Mouse (Mus musculus): ENCODE results near the gene Ankfy1. TPM values are rescaled to one million over a fixed set of nuclear protein-coding genes. Genes with fewer than 3 reads are reported as not detected.

The Ankfy1 gene
- polyA plus RNA-seq (2015; fragmentation: Nextera tagmentation; extraction: Ambion mirVana), result 23.7 and 23.9 TPM in 2 replicates

DNA sequence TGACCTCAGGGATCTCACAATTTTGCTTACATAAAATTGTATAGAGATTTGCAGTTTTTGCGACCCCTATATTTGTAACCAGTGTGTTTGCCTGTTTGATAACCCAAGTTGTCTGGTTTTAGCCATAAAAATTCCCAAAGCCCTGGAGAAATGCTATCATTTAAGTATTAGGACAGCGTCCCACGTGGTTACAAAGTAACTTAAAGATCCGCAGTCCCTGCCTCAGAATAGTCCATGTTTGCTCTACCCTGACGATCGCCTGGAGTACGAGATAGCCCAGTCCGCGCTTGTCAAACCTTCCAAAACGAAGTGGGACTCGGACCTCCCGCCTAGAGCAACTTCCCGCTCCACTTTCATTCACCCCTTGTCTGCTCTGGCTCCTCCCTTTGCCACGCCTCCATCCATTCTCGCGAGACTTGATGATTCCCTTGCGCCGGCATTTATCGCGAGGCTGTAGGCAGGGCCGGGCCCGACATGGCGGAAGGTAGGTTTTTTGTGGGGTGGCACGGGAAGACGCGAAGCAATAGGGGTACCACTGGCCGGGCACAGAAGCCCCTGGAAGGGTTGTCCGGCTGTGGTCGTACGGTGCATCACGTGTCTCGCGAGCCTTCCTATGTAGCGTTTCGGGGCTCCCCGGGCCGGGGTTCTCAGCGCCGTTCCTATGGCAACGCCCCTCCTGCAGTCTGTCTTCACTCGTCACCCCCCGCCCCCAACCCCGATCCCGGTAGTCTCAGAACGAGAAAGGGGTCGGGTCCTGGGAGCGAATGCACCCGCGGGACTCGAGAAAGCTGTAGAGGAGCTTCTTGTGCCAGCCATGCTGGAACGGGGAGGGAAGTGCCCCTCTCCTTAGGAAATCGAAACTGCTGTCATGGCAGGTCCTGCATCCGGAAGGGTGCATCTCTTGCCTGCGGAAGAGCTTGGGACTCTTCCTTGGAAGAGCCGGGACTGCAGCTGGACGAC lies at the start of gene Ankfy1:
Gene Ankfy1, plus strand, starts transcription at position 456 of the 960 bp plus-strand sequence.
- H3K4me3 ChIP-seq, result peak within 1 kb of the TSS; percentile 79
- peak; percentile 98 for ATAC-seq (ENCODE audit: low FRiP score, low read depth)
- under 1% methylated on average over 56 of the region's 56 CpGs for WGBS
- no peaks in the 10 kb centered on the region for H3K9me3 ChIP-seq
- peak within 1 kb of the TSS; percentile 74 for H3K9ac ChIP-seq
- H3K4me1 ChIP-seq (replicated peaks), result peaks cover 33% of the 10 kb centered on the region
- H3K36me3 ChIP-seq, result 0 out of 2 replicates have a peak, but pooled peaks cover 4% of the 10 kb centered on the region
- peak within 1 kb of the TSS; percentile 91 for H3K27ac ChIP-seq (replicated peaks)
- no peaks in the 10 kb centered on the region for H3K27me3 ChIP-seq
- H3K4me2 ChIP-seq, result peak within 1 kb of the TSS; percentile 81

DNA sequence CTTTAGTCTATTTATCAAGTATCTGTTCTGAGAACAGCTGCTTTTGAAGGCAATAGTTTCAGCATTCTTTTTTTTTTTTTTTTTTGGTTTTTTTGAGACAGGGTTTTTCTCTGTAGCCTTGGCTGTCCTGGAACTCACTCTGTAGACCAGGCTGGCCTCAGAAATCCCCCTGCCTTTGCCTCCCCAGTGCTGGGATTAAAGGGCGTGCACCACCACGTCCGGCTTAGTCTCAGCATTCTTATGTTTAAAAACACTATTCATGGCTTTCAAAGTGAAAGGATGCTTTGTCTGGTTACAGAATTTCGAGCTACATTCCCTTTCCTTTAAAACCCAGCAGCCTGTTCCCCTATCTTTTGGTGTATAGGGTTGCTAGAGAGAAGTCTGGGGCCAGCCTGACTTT lies 47.1 kb upstream of the Ankfy1 start:
- no peak overlapping the region for H3K4me2 ChIP-seq
- 0 out of 2 replicates have a peak, but pooled peaks cover 3% of the 10 kb centered on the region for H3K4me1 ChIP-seq (replicated peaks)
- WGBS, result 24% methylated on average over 4 of the region's 4 CpGs
- H3K27ac ChIP-seq (replicated peaks), result no peak overlapping the region
- no peak overlapping the region for H3K9ac ChIP-seq
- no peaks in the 10 kb centered on the region for H3K27me3 ChIP-seq
- H3K36me3 ChIP-seq, result peaks cover 4% of the 10 kb centered on the region; the same call in 1 of the 2 replicates
- no peak for ATAC-seq (ENCODE audit: low FRiP score, low read depth)
- H3K9me3 ChIP-seq, result no peaks in the 10 kb centered on the region
- H3K4me3 ChIP-seq, result no peak overlapping the region

DNA sequence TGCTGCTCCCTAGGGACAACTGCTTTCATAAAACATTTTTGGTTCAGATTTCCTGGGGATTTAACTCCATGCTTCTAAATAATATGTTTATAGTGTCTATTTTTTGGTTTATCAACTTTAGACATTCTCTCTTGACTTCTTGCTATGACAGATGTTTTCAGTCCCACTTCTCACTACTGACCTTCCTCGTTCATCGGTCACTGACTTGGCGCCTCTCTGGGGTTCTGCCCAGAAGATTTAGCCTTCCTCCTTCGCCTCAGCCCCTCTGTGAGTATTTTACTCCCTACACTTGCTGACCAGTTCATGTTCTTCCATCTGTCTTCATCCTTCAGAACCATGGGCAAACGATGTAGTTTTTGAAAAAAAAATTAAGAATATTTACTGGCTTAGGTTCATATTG lies 44.4 kb upstream of the Ankfy1 start:
- H3K9ac ChIP-seq, result no peak overlapping the region
- ATAC-seq (ENCODE audit: low FRiP score, low read depth), result no peak
- WGBS, result 89% methylated on average over 5 of the region's 5 CpGs

DNA sequence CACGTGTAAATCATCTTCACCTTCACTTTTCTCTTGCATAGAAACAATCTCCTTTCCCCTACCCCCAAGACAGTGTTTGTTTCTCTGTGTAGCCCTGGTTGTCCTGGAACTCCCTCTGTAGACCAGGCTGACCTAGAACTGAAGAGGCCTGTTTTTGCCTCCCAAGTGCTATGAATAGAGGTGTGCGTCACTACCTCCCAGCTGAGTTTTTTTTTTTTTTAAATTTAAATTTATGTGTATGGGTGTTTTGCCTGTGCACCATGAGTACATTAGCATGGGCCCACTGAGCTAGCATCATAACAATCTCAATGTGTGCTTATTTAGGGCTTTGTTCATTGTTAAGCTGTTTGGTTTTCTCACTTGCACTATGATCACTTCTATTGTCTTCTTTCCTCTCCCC lies 39.5 kb upstream of the Ankfy1 start:
- ATAC-seq (ENCODE audit: low FRiP score, low read depth), result no peak
- H3K27ac ChIP-seq (replicated peaks), result no peak overlapping the region
- WGBS, result 77% methylated on average over 2 of the region's 2 CpGs
- no peak overlapping the region for H3K4me3 ChIP-seq
- no peak overlapping the region for H3K4me2 ChIP-seq
- H3K4me1 ChIP-seq (replicated peaks), result no peaks in the 10 kb centered on the region
- H3K9me3 ChIP-seq, result no peaks in the 10 kb centered on the region
- no peak overlapping the region for H3K9ac ChIP-seq
- no peaks in the 10 kb centered on the region for H3K36me3 ChIP-seq
- H3K27me3 ChIP-seq, result no peaks in the 10 kb centered on the region

More for the DNA sequence above, 44.4 kb upstream of the Ankfy1 start:
- no peaks in the 10 kb centered on the region for H3K9me3 ChIP-seq
- no peak overlapping the region for H3K27ac ChIP-seq (replicated peaks)
- no peak overlapping the region for H3K4me3 ChIP-seq
- H3K36me3 ChIP-seq, result peaks cover 4% of the 10 kb centered on the region; the same call in 1 of the 2 replicates
- 0 out of 2 replicates have a peak, but pooled peaks cover 3% of the 10 kb centered on the region for H3K4me1 ChIP-seq (replicated peaks)
- no peak overlapping the region for H3K4me2 ChIP-seq
- H3K27me3 ChIP-seq, result no peaks in the 10 kb centered on the region

DNA sequence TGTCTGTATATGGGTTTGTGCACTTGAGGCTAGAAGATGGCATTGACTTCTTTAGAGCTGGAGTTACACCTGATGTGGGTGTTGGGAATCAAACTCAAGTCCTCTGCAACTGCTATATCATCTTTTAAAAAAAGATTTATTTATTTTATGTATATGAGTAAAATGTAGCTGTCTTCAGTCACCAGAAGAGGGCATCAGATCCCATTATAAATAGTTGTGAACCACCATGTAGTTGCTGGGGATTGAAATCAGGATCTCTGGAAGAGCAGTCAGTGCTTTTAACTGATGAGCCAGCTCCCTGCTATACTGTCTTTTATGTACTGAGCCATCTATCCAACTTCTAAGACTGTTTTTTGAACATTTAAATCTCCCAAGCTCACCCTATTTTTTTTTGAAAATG lies 29.9 kb upstream of the Ankfy1 start:
- no peak overlapping the region for H3K4me3 ChIP-seq
- H3K9ac ChIP-seq, result no peak overlapping the region
- ATAC-seq (ENCODE audit: low FRiP score, low read depth), result no peak
- H3K4me1 ChIP-seq (replicated peaks), result no peaks in the 10 kb centered on the region
- H3K27me3 ChIP-seq, result no peaks in the 10 kb centered on the region
- H3K36me3 ChIP-seq, result no peaks in the 10 kb centered on the region
- H3K27ac ChIP-seq (replicated peaks), result no peak overlapping the region
- no peak overlapping the region for H3K4me2 ChIP-seq
- no peaks in the 10 kb centered on the region for H3K9me3 ChIP-seq

DNA sequence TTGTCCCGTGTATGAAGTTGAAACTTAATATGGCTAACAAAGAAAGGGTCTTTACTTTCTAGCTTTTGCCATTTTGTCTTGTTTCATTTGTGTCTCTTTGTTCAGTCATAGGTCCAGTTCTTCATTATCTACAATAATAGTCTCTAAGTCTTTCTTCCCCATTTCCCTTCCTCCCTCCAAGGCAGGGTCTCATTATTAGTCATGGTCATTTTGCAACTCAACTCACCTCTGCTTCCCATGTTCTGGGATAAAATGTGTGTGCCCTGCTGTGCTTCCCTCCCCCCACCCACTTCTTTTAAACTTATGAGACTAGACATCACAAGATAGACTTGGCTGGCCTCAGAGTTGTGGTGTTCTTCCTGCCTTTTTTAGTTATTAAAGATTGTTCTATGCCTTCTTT lies 29.4 kb upstream of the Ankfy1 start:
- H3K4me2 ChIP-seq, result no peak overlapping the region
- WGBS, result 98% methylated on average over 1 of the region's 1 CpGs
- ATAC-seq (ENCODE audit: low FRiP score, low read depth), result no peak
- no peaks in the 10 kb centered on the region for H3K27me3 ChIP-seq
- no peak overlapping the region for H3K27ac ChIP-seq (replicated peaks)
- H3K9me3 ChIP-seq, result no peaks in the 10 kb centered on the region
- H3K9ac ChIP-seq, result no peak overlapping the region
- no peaks in the 10 kb centered on the region for H3K4me1 ChIP-seq (replicated peaks)
- no peaks in the 10 kb centered on the region for H3K36me3 ChIP-seq
- no peak overlapping the region for H3K4me3 ChIP-seq

DNA sequence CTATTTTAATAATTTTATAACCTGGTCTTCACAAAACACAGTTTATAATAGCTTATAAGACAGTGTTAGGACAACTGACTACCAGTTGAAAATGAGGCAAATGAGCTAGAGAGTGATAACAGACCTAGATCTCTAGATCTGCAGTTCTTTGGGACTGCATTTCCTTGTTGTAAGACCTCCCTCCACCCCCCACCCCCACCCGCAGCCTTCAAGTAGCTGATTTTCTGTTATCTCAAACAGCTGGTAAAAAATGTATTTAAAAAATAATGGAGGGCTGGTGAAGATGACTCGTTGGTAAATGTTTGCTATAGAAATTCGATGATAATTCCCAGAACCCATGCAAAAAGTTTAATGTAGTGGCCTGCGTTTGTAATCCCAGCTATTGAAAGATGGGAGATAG lies 25.2 kb upstream of the Ankfy1 start:
- H3K9ac ChIP-seq, result no peak overlapping the region
- H3K9me3 ChIP-seq, result no peaks in the 10 kb centered on the region
- H3K27me3 ChIP-seq, result no peaks in the 10 kb centered on the region
- H3K4me2 ChIP-seq, result no peak overlapping the region
- 94% methylated on average over 4 of the region's 4 CpGs for WGBS
- H3K4me1 ChIP-seq (replicated peaks), result no peaks in the 10 kb centered on the region
- no peak for ATAC-seq (ENCODE audit: low FRiP score, low read depth)
- no peak overlapping the region for H3K4me3 ChIP-seq
- H3K27ac ChIP-seq (replicated peaks), result no peak overlapping the region
- H3K36me3 ChIP-seq, result no peaks in the 10 kb centered on the region

DNA sequence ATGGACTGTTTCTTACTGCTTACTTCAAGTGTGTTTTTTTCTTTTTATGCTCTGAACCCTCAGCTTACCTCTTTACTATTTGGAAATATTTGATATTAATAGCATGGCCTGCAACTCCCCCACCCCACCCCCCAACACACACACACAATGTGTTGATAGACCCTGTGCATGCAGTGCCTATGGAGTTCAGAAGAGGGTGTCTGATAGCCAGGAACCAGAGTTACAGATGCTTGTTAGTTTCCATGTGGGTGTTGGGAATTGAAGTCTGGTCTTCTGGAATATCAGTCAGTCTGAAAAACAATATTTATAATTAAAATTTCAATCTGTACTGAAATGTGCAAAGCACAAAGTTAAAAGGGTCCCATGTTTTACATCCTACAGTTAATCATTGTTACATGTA lies 19.2 kb upstream of the Ankfy1 start:
- H3K4me2 ChIP-seq, result no peak overlapping the region
- H3K4me1 ChIP-seq (replicated peaks), result no peaks in the 10 kb centered on the region
- H3K9ac ChIP-seq, result no peak overlapping the region
- H3K36me3 ChIP-seq, result no peaks in the 10 kb centered on the region
- H3K27ac ChIP-seq (replicated peaks), result no peak overlapping the region
- no peak overlapping the region for H3K4me3 ChIP-seq
- ATAC-seq (ENCODE audit: low FRiP score, low read depth), result no peak
- H3K27me3 ChIP-seq, result no peaks in the 10 kb centered on the region
- no peaks in the 10 kb centered on the region for H3K9me3 ChIP-seq

DNA sequence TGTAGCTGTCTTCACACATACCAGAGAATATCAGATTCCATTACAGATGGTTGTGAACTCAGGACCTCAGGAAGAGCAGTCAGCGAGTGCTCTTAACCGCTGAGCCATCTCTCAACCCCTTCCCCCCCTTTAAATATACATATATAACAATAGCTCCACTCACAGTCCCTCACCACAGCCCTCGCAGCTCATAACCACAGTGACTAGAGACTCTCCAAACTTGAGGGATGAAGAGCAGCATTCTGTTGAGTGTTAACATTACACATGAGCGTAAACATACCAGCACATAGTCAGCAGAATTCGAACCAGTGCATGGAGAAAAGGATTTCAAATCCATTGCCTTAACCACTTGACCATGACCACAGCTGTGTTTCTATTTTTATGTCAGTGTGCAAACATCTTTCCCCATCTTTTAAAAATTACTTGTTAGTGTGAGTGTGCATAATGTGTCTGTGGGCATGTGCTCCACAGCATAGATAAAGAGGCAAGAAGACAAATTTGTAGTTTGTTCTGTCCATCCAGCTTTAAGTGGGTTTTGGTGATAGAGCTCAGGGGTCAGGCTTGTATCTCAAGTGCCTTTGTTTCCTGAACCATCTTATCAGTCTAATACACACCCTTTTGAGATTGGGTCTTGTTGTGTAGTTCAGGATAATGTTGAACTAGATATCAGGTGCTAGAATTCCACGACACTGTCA lies 18.4 kb upstream of the Ankfy1 start:
- H3K4me3 ChIP-seq, result no peak overlapping the region
- no peak overlapping the region for H3K9ac ChIP-seq
- H3K4me2 ChIP-seq, result no peak overlapping the region
- no peak for ATAC-seq (ENCODE audit: low FRiP score, low read depth)
- H3K27ac ChIP-seq (replicated peaks), result no peak overlapping the region
- H3K9me3 ChIP-seq, result no peaks in the 10 kb centered on the region
- H3K4me1 ChIP-seq (replicated peaks), result no peaks in the 10 kb centered on the region
- H3K27me3 ChIP-seq, result no peaks in the 10 kb centered on the region
- WGBS, result 82% methylated on average over 6 of the region's 6 CpGs
- no peaks in the 10 kb centered on the region for H3K36me3 ChIP-seq

DNA sequence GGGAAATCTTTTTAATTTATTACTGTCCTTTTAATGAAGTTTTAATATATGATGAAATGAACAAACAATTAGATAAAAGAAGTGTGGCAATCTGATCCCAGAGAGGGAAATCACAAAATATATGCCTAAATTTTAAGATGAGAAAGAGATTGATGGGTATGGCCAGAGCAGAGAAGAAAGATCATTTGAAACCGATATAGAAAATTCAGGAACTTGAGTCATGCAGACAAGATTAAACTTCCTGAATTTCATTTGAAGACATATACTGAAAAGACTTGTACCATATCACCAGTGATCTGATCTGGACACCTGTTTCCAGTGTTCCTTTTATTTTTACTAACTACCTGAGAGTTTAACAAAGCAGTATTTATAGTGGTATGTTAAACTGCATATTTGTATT lies 17.4 kb upstream of the Ankfy1 start:
- H3K36me3 ChIP-seq, result no peaks in the 10 kb centered on the region
- H3K9me3 ChIP-seq, result no peaks in the 10 kb centered on the region
- ATAC-seq (ENCODE audit: low FRiP score, low read depth), result no peak
- no peak overlapping the region for H3K4me3 ChIP-seq
- WGBS, result 87% methylated on average over 1 of the region's 1 CpGs
- H3K9ac ChIP-seq, result no peak overlapping the region
- H3K4me1 ChIP-seq (replicated peaks), result no peaks in the 10 kb centered on the region
- H3K4me2 ChIP-seq, result no peak overlapping the region
- H3K27me3 ChIP-seq, result no peaks in the 10 kb centered on the region
- H3K27ac ChIP-seq (replicated peaks), result no peak overlapping the region

DNA sequence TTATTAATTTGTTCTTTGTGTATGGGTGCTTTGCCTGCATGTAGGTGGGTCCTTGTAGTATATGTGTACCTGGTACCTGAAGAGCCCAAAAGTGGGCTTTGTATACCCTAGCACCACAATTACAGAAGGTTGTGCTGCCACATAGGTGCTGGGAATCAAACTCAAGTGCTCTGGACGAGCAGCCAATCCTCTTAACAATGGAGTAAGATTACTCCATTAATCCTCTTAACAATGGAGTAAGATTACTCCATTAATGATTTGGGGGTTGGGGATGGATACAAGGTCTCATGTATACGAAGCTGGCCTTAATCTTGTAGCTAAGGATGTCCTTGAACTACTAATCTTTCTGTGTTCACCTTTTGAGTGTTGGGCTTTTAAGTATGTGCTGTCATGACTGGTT lies 14.5 kb upstream of the Ankfy1 start:
- Histone ChIP-seq H3K36me3 (peaks cover 3% of the 10 kb centered on the region), H3K4me2 (no peak overlapping the region), H3K27me3 (no peaks in the 10 kb centered on the region), H3K9ac (no peak overlapping the region), H3K4me3 (no peak overlapping the region), H3K27ac (replicated peaks) (no peak overlapping the region), H3K4me1 (replicated peaks) (no peaks in the 10 kb centered on the region), H3K9me3 (no peaks in the 10 kb centered on the region)
- no peak for ATAC-seq (ENCODE audit: low FRiP score, low read depth)
- 78% methylated on average over 2 of the region's 2 CpGs for WGBS

DNA sequence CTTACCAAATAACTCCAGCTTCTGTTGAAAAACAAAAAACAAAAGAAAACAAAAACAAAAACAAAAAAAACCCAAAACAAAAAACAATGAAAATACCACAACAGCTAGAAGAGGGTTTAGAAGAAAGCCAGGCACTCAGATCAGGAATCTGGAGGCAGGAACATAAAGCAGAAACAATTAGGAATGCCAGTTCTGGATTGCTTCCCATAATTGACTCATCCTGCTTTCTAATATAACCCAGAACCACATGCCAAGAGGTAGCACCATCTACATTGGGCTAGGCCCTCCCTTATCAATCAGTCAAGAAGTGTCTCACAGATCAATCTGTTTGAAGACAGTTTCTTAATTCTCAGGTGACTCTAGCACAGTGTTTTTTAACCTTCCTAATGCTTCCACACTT lies 9.1 kb upstream of the Ankfy1 start:
- Histone ChIP-seq H3K9me3 (no peaks in the 10 kb centered on the region), H3K36me3 (peaks cover 14% of the 10 kb centered on the region), H3K9ac (no peak overlapping the region), H3K27me3 (no peaks in the 10 kb centered on the region), H3K4me3 (no peak overlapping the region), H3K4me1 (replicated peaks) (no peaks in the 10 kb centered on the region), H3K4me2 (no peak overlapping the region), H3K27ac (replicated peaks) (no peak overlapping the region)
- no peak for ATAC-seq (ENCODE audit: low FRiP score, low read depth)
